ENCODE assay signal across 8 mouse cellular contexts in genomic region chr11:97840135-97840490, GRCm38 (mm10). TPM values are rescaled to one million over a fixed set of nuclear protein-coding genes. Genes with fewer than 3 reads are reported as not detected.
DNase-seq lines count a peak whose midpoint lies in the region; ATAC-seq and TF ChIP-seq lines count a peak whose summit lies in the region.

No protein-coding gene starts in this region.

- H3K79me3 ChIP-seq in C2C12 (ENCODE audit: low read depth): no peaks in the 10 kb centered on the region

- no peaks in the 10 kb centered on the region for H3K9me3 ChIP-seq in forebrain, embryonic 15.5 days
- no peaks in the 10 kb centered on the region for H3K9me3 ChIP-seq in liver, embryonic 14.5 days (ENCODE audit: control insufficient read depth, low read length)

- H3K9ac ChIP-seq in forebrain, embryonic 15.5 days (replicated peaks): 0 out of 2 replicates have a peak overlapping the region, but pooled peaks have one; percentile 72
- H3K9ac ChIP-seq in liver, embryonic 14.5 days (replicated peaks): no peak overlapping the region

- TF ChIP-seq EP300 in liver, embryonic 14.5 days (IDR thresholded peaks at IDR 0.05; ENCODE audit: low read depth): no peak

- no peaks in the 10 kb centered on the region for H3K79me2 ChIP-seq in C2C12 (ENCODE audit: control insufficient read depth, insufficient read depth)

- DNase-seq in cerebellum, adult 9-11 months: peak; percentile 38
- no peak for DNase-seq in cerebellum, postnatal 10 days
- no peak for DNase-seq in liver, embryonic 14.5 days (ENCODE audit: low read depth in 3 of 3, low spot score in 3 of 3)
- DNase-seq in left cerebral cortex, adult 18-20 months (ENCODE audit: low spot score in 2 of 2): no peak
- no peak for DNase-seq in left cerebral cortex, postnatal 10 days (ENCODE audit: extremely low spot score in 1 of 2, low spot score in 2 of 2)

- no peak for ATAC-seq in forebrain, embryonic 15.5 days (replicated peaks)
- ATAC-seq in liver, embryonic 14.5 days (ENCODE audit: insufficient read depth): no peak
- no peak for ATAC-seq in frontal cortex, adult (ENCODE audit: low TSS enrichment)

- no peak overlapping the region for H3ac ChIP-seq in C2C12 (ENCODE audit: control insufficient read depth, insufficient read length, low read depth)

- WGBS in forebrain, embryonic 15.5 days: 60% methylated on average over 2 of the region's 2 CpGs
- 74% methylated on average over 2 of the region's 2 CpGs for WGBS in liver, embryonic 14.5 days (ENCODE audit: insufficient replicate concordance)

- TF ChIP-seq CTCF in C2C12 (IDR thresholded peaks at IDR 0.05; ENCODE audit: control insufficient read depth, insufficient read depth, insufficient read length): no peak
- TF ChIP-seq CTCF in liver, embryonic 14.5 days (IDR thresholded peaks at IDR 0.05; ENCODE audit: low read depth): no peak

- peak overlapping the region; percentile 94 for H3K27ac ChIP-seq in forebrain, embryonic 15.5 days (replicated peaks)
- no peak overlapping the region for H3K27ac ChIP-seq in liver, embryonic 14.5 days

- peaks cover 17% of the 10 kb centered on the region for H3K4me1 ChIP-seq in forebrain, embryonic 15.5 days
- peaks cover 3 to 13% of the 10 kb centered on the region in 2 experiments; a peak in 3 of 4 replicates for H3K4me1 ChIP-seq in liver, embryonic 14.5 days (replicated peaks; ENCODE audit: control insufficient read depth in 2 of 2, insufficient read depth in 2 of 2, low read length in 1 of 2)

- H3K4me3 ChIP-seq in C2C12 (ENCODE audit: insufficient read depth, poor library complexity, severe bottlenecking): peak overlapping the region; percentile 33
- peak overlapping the region; percentile 64 for H3K4me3 ChIP-seq in forebrain, embryonic 15.5 days
- H3K4me3 ChIP-seq in liver, embryonic 14.5 days (ENCODE audit: insufficient read depth in 1 of 2, low read depth in 2 of 2, low read length in 2 of 2): no peak overlapping the region

- H3K36me3 ChIP-seq in C2C12 (ENCODE audit: control insufficient read depth, insufficient read depth): peaks cover 40% of the 10 kb centered on the region
- peaks cover 15% of the 10 kb centered on the region for H3K36me3 ChIP-seq in forebrain, embryonic 15.5 days
- no peaks in the 10 kb centered on the region; the same call in 1 of the 2 replicates for H3K36me3 ChIP-seq in liver, embryonic 14.5 days (replicated peaks; ENCODE audit: control insufficient read depth, insufficient read depth, low read depth)

- peak overlapping the region; percentile 65 for H3K4me2 ChIP-seq in forebrain, embryonic 15.5 days (replicated peaks)
- peak overlapping the region; percentile 77 for H3K4me2 ChIP-seq in liver, embryonic 14.5 days (ENCODE audit: low read depth)

- H3K27me3 ChIP-seq in C2C12 (ENCODE audit: control insufficient read depth, insufficient read depth, insufficient read length): no peaks in the 10 kb centered on the region
- no peaks in the 10 kb centered on the region for H3K27me3 ChIP-seq in forebrain, embryonic 15.5 days
- no peaks in the 10 kb centered on the region for H3K27me3 ChIP-seq in liver, embryonic 14.5 days (ENCODE audit: control insufficient read depth, insufficient read depth, low read length)

- intact Hi-C loops in left cerebral cortex, postnatal 10 days (cut with DNase I): loop anchor here (5.0 kb wide), 1 partner anchor 42 kb away; the partner anchor contains the start of gene Fbxo47

TF ChIP-seq in C2C12, 6 proteins besides CTCF, POLR2A, EP300 and RAD21:
- TF ChIP-seq USF1 (IDR thresholded peaks at IDR 0.05; ENCODE audit: low read depth): no peak
- no peak for TF ChIP-seq MAX (IDR thresholded peaks at IDR 0.05)
- TF ChIP-seq FOSL1 (IDR thresholded peaks at IDR 0.05; ENCODE audit: insufficient read depth, low read length, poor library complexity, severe bottlenecking): no peak
- TF ChIP-seq MYOG (IDR thresholded peaks at IDR 0.05; ENCODE audit: control insufficient read depth, extremely low read depth, insufficient read length): no peak
- no peak for TF ChIP-seq CEBPB (IDR thresholded peaks at IDR 0.05; ENCODE audit: low read depth)
- TF ChIP-seq MYOD1 (IDR thresholded peaks at IDR 0.05; ENCODE audit: control insufficient read depth, insufficient read length, low read depth): no peak

RNA-seq across cellular contexts. Expression of gene B230217C12Rik, which starts 0.5 kb away (rescaled TPM):
- 4.9 TPM for polyA plus RNA-seq in C2C12 (2012; fragmentation: generic; extraction: Trizol)
- polyA plus RNA-seq in forebrain, embryonic 15.5 days (2015; fragmentation: Nextera tagmentation; extraction: Ambion mirVana): 17.8 and 21.0 TPM in 2 replicates
- polyA plus RNA-seq in liver, embryonic 14.5 days (2012; rRNA removed): 0.60 and 0.81 TPM in 2 replicates
- 0.19 and 0.63 TPM in 2 replicates for polyA plus RNA-seq in liver, embryonic 14.5 days (2014; fragmentation: Nextera tagmentation; extraction: Ambion mirVana)
- 10 to 100 TPM; 73.9 to 75.8 TPM for total RNA-seq in left cerebral cortex, adult 18-20 months (2021)
- 10 to 100 TPM; 40.0 to 45.1 TPM for total RNA-seq in left cerebral cortex, postnatal 10 days (2021)

RNA-seq across cellular contexts. Expression of gene Lasp1, which starts 41.3 kb away (rescaled TPM):
- polyA plus RNA-seq in C2C12 (2012; fragmentation: generic; extraction: Trizol): 219 TPM
- 129 and 132 TPM in 2 replicates for polyA plus RNA-seq in forebrain, embryonic 15.5 days (2015; fragmentation: Nextera tagmentation; extraction: Ambion mirVana)
- polyA plus RNA-seq in liver, embryonic 14.5 days (2012; rRNA removed): 19.1 and 19.5 TPM in 2 replicates
- polyA plus RNA-seq in liver, embryonic 14.5 days (2014; fragmentation: Nextera tagmentation; extraction: Ambion mirVana): 15.5 and 20.3 TPM in 2 replicates
- 100 to 1,000 TPM; 165 to 168 TPM for total RNA-seq in left cerebral cortex, adult 18-20 months (2021)
- total RNA-seq in left cerebral cortex, postnatal 10 days (2021): 100 to 1,000 TPM; 190 to 203 TPM

RNA-seq across cellular contexts. Expression of gene Fbxo47, which starts 43.8 kb away (rescaled TPM):
- polyA plus RNA-seq in C2C12 (2012; fragmentation: generic; extraction: Trizol): 0.11 TPM
- 0.67 and 1.0 TPM in 2 replicates for polyA plus RNA-seq in forebrain, embryonic 15.5 days (2015; fragmentation: Nextera tagmentation; extraction: Ambion mirVana)
- polyA plus RNA-seq in liver, embryonic 14.5 days (2012; rRNA removed): 0.17 and 0.30 TPM in 2 replicates
- 0.28 and 0.51 TPM in 2 replicates for polyA plus RNA-seq in liver, embryonic 14.5 days (2014; fragmentation: Nextera tagmentation; extraction: Ambion mirVana)
- 1 to 10 TPM; 3.6 to 4.5 TPM for total RNA-seq in left cerebral cortex, adult 18-20 months (2021)
- total RNA-seq in left cerebral cortex, postnatal 10 days (2021): under 1 TPM; 0.63 to 0.86 TPM

RNA-seq across cellular contexts. Expression of gene Rpl23, which starts 57.9 kb away (rescaled TPM):
- 1,391 TPM for polyA plus RNA-seq in C2C12 (2012; fragmentation: generic; extraction: Trizol)
- 327 and 370 TPM in 2 replicates for polyA plus RNA-seq in forebrain, embryonic 15.5 days (2015; fragmentation: Nextera tagmentation; extraction: Ambion mirVana)
- polyA plus RNA-seq in liver, embryonic 14.5 days (2012; rRNA removed): 229 and 484 TPM in 2 replicates
- polyA plus RNA-seq in liver, embryonic 14.5 days (2014; fragmentation: Nextera tagmentation; extraction: Ambion mirVana): 485 and 502 TPM in 2 replicates
- 100 to 1,000 TPM; 351 to 356 TPM for total RNA-seq in left cerebral cortex, adult 18-20 months (2021)
- total RNA-seq in left cerebral cortex, postnatal 10 days (2021): 100 to 1,000 TPM; 423 to 456 TPM

Comparison
In these comparisons a context has a peak if more than half of its experiments do, and no peak if none do; other contexts are left out.
1. H3K4me3 ChIP-seq: peak in C2C12 (single experiment) and forebrain, embryonic 15.5 days (single experiment); none in liver, embryonic 14.5 days (0 of 2).